Mouse (Mus musculus) testis, adult 2 months (tissue): Measurements from ENCODE around the gene Mrs2. TPM values are rescaled to one million over a fixed set of nuclear protein-coding genes. Genes with fewer than 3 reads are reported as not detected.
"Not testable (repeated sequence)": the region's sequence is repeated elsewhere in the genome, so short reads cannot be mapped to it uniquely, and the experiment has no call there.

Experiments used
- H3K27ac ChIP-seq: fragments of 200-500 bp; 2 replicates; pipeline ENCODE4 v1.5.1; 2012; ENCODE audit warnings: low read depth, low read length; ENCODE audit not compliant: control insufficient read depth, insufficient read depth
- H3K27me3 ChIP-seq: fragments of 200-500 bp; 2 replicates; pipeline ENCODE4 v1.6.1; 2012; ENCODE audit warnings: mild to moderate bottlenecking, low read length, moderate library complexity; ENCODE audit not compliant: control insufficient read depth, insufficient read depth
- H3K36me3 ChIP-seq: fragments of 200-500 bp; 2 replicates; pipeline ENCODE4 v1.6.1; 2012; ENCODE audit warnings: mild to moderate bottlenecking, low read length; ENCODE audit not compliant: control insufficient read depth, insufficient read depth
- H3K4me1 ChIP-seq: fragments of 200-500 bp; 2 replicates; pipeline ENCODE4 v1.6.1; 2012; ENCODE audit warnings: low read length; ENCODE audit not compliant: control insufficient read depth, insufficient read depth
- H3K4me3 ChIP-seq: fragments of 200-500 bp; 2 replicates; pipeline ENCODE4 v1.5.1; 2012; ENCODE audit warnings: low read depth, mild to moderate bottlenecking, low read length, moderate library complexity, mixed read lengths; ENCODE audit not compliant: control insufficient read depth
- CTCF ChIP-seq: fragments of 200-500 bp; IDR thresholded peaks from 2 replicates; pipeline ENCODE4 v1.5.1; 2012; ENCODE audit warnings: low read depth, mild to moderate bottlenecking, inconsistent platforms, low read length, moderate library complexity; ENCODE audit not compliant: control insufficient read depth, insufficient read depth, insufficient replicate concordance
- POLR2A ChIP-seq: fragments of 200-500 bp; IDR thresholded peaks from 2 replicates; pipeline ENCODE4 v1.6.1; 2012; ENCODE audit warnings: low read depth, mild to moderate bottlenecking, inconsistent platforms, low read length, moderate library complexity; ENCODE audit not compliant: control insufficient read depth
- polyA plus RNA-seq: library from polyadenylated mRNA; depleted of rRNA; stranded (reverse); fragments of >200 nt; gene quantifications from 2 replicates; pipeline ENCODE4 v1.2.3, GENCODE M21; 2012

Mrs2 gene
- polyA plus RNA-seq, 1 experiment: 55.9 TPM

DNA sequence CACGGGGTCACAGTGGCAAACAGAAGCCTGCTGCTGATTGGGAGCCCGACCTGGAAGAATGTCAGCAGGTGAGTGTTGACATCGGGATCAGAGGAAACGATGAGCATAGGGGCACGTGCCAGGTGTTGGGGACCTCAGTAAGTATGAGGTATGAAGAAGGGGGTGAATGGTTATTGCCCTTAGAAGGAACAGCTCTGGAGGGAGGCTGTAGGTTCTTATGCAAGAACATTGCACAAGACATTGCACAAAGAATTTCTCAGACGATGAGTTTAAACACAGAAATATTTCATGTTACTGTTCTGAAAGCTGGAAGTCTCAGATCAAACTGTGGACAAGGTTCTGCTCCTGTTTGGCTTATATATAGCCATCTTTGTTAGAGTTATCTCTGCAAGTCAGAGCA lies 39.1 kb downstream of the Mrs2 start:
- Histone ChIP-seq H3K4me3 (no peak overlapping the region), H3K36me3 (no peaks in the 10 kb centered on the region), H3K27me3 (no peaks in the 10 kb centered on the region), H3K27ac (no peak overlapping the region), H3K4me1 (no peaks in the 10 kb centered on the region)
- TF ChIP-seq POLR2A (no peak), CTCF (no peak)

DNA sequence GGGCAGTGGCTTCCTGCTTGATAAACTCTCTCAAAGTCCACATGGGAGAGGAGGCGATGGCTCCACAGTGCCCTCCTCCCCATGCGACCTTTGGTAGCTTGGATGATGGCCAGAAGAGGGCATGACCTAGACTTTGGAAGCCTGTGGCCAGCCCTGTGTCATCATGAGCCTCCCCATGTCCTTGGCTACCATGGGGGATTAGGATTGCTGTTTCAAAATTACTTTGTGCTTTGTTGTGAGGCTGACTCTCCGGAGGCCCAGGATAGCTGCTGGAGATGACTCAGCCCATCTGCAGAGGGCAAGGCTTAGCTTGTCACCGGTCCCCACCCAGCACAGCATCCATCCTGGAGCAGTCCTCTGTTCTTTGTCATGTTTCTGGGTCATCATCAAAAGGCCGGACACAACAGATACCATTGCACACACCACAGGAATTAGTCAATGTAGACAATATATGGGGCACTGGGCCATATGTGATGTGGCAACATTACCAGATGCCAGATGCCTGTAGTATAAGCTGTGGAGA lies 42.3 kb downstream of the Mrs2 start:
- Histone ChIP-seq H3K4me1 (no peaks in the 10 kb centered on the region), H3K27ac (no peak overlapping the region), H3K4me3 (no peak overlapping the region), H3K36me3 (no peaks in the 10 kb centered on the region), H3K27me3 (no peaks in the 10 kb centered on the region)
- TF ChIP-seq CTCF: no peak
- no peak for TF ChIP-seq POLR2A

DNA sequence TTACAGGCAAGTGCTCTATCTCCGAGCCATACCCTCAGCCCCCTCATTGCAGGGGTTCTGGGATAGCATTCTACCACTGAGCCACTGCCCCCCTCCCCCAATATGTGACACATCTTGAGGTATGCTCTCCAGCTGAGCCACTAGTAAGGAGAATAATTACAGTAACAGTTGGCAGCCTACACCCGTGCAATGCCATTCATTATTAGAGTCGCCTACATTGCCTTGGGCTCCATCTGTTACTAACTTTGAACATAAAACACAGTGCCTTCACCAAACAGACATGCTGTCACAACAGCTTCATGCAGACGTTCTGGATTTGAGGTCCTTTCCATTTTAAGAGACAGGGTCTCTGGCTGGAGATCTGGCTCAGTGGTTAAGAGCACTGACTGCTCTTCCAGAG lies 43.8 kb downstream of the Mrs2 start:
- TF ChIP-seq POLR2A (no peak), CTCF (no peak)
- H3K4me1 ChIP-seq: no peaks in the 10 kb centered on the region

DNA sequence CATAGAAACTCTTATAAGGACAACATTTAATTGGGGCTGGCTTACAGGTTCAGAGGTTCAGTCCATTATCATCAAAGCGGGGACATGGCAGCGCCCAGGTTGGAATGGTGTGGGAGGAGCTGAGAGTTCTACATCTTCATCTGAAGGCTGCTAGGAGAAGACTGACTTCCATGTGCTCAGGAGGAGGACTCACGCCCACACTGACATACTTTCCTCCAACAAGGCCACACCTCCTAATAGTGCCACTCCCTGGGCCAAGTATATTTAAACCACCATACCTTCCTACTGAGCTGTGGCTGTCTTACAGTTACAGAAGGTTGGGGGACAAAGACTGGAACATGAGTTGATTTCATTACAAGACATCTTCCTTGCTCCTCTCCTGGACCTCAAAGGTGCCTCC lies 48.4 kb downstream of the Mrs2 start:
- not testable (repeated sequence) for H3K36me3 ChIP-seq, H3K27me3 ChIP-seq, H3K27ac ChIP-seq, H3K4me3 ChIP-seq, H3K4me1 ChIP-seq

More for the DNA sequence above, 43.8 kb downstream of the Mrs2 start:
- H3K27me3 ChIP-seq: no peaks in the 10 kb centered on the region
- H3K4me3 ChIP-seq: no peak overlapping the region
- H3K27ac ChIP-seq: no peak overlapping the region
- no peaks in the 10 kb centered on the region for H3K36me3 ChIP-seq

DNA sequence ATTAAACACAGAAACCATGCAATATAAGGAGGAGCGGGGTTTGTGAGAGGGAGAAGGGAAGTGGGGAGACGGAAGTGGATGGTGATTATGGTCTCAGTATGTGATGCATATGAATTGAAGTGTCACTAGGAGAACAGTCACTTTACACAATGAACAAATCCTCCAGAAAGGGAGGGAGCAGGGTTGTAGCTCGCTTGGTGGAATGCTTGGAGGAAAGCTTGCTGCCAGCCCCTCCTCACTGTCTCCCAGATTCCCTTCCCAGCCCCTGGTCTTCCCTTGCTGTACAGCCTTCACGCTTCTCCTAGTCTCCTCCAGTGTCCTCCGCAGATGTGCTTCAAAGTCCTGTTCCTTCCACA lies 54.4 kb downstream of the Mrs2 start:
- H3K4me3 ChIP-seq: no peak overlapping the region
- no peak overlapping the region for H3K27ac ChIP-seq
- no peaks in the 10 kb centered on the region for H3K36me3 ChIP-seq
- H3K4me1 ChIP-seq: no peaks in the 10 kb centered on the region
- no peaks in the 10 kb centered on the region for H3K27me3 ChIP-seq
- TF ChIP-seq POLR2A (no peak), CTCF (no peak)

DNA sequence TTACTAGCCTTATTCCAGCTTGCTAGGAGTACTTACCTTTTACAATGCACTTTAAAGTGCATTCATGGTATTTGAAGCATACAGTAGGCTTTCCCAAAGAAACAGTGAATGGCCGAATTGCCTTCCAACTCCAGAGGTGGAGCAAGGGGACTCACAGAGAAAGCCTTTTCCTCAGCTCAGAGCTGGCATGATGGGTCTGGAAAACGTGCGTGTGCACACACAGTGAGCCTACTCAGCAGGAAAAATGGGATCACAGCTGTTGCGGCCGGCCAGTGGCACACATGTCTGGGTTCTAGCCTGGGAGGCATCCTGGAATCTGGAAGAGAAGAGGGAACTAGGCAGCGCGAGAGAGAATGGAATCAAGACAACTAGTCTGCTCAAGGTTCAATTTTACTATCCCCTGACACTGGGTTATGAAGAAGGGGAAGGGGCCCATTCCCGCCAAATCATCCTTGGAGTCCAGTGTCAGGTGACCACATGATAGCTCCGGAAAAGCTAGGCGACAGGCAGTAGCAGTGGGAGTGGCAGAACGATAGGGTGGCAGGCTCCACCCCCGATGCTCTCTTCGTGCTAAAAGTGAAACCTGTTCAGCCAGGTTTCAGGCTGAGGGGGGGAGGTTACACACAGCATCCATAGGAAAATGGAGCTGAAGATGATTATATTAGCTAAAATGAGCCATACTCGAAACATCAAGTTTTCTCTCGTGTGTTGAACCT lies 54.9 kb downstream of the Mrs2 start:
- H3K27me3 ChIP-seq: no peaks in the 10 kb centered on the region
- H3K36me3 ChIP-seq: no peaks in the 10 kb centered on the region
- H3K4me3 ChIP-seq: no peak overlapping the region
- H3K27ac ChIP-seq: no peak overlapping the region
- TF ChIP-seq POLR2A (no peak), CTCF (no peak)
- H3K4me1 ChIP-seq: no peaks in the 10 kb centered on the region

DNA sequence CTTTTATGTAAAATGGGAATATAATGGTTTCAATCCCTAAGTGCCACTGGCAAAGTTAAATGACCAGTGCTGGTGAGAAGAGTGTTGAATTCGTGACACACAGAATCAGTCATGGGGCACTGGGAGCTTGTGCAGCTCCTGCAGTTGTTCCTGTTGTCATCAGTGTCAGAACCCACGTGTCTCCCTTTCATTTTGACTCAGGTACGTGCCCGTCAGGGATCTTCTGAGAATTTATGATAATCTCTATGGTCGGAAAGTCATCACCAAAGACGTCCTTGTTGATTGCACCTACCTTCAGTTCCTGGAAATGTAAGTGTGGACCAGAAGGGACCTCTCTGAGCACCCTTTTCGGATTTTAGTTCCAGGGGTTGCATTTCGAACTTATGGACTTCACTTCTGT lies 58.1 kb downstream of the Mrs2 start:
- Histone ChIP-seq H3K36me3 (no peaks in the 10 kb centered on the region), H3K4me3 (no peak overlapping the region), H3K27ac (no peak overlapping the region), H3K27me3 (no peaks in the 10 kb centered on the region), H3K4me1 (no peaks in the 10 kb centered on the region)
- TF ChIP-seq CTCF (no peak), POLR2A (no peak)

DNA sequence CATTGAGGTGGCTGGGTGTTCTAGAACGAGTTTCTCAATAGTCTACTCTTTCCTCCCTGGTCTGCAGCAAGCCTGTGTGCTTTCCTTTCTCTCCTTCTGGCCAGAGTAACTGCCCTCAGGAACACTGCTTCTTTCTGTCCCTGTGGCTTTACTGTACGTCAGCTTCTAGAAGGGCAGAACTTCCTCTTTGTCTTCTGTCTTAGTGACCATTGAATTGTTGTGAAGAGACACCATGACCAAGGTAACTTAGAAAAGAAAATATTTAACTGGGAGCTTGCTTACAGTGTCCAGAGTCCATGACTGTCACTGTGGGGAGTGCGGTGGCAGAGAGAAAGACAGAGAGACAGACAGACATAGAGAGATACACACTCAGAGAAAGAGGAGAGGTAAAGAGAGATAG lies 60.1 kb downstream of the Mrs2 start:
- H3K36me3 ChIP-seq: no peaks in the 10 kb centered on the region
- H3K4me3 ChIP-seq: no peak overlapping the region
- H3K4me1 ChIP-seq: no peaks in the 10 kb centered on the region
- no peaks in the 10 kb centered on the region for H3K27me3 ChIP-seq
- no peak overlapping the region for H3K27ac ChIP-seq
- TF ChIP-seq CTCF (no peak), POLR2A (no peak)
